Mouse (Mus musculus) heart, adult 8-10 months (tissue): ENCODE measurements around the gene Itgb7. TPM values are rescaled to one million over a fixed set of nuclear protein-coding genes. Genes with fewer than 3 reads are reported as not detected.

Experiments used
- DNase-seq: peaks from one replicate; pipeline ENCODE4 v3.0.0; 2022; ENCODE audit warnings: low spot score
- total RNA-seq, 4 experiments: library from RNA; stranded (reverse); gene quantifications; 2 replicates each; pipeline ENCODE4 v1.2.4; 2022

Gene Itgb7
- total RNA-seq, 4 experiments from 2014 or later: 0.82 to 3.2 (median 1.5) TPM

DNA sequence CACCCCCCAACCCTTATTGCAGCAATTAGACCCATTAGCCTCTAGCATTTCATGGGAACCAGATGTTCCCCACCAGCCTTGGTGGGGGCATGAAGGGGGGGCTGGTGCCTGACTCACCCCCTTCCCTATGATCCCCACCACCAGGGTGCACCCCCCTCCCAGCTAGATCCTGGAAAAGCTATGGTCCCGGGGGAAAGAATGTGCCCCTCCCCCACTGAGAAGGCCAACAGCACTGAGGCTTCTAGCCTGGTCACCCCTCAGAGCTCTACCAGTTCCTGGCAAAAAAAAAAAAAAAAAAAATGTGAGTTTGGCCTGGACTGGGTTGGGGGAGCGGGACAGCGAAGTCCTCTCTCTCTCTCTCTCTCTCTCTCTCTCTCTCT is 17.1 kb upstream of the Itgb7 start:
- no peak for DNase-seq

DNA sequence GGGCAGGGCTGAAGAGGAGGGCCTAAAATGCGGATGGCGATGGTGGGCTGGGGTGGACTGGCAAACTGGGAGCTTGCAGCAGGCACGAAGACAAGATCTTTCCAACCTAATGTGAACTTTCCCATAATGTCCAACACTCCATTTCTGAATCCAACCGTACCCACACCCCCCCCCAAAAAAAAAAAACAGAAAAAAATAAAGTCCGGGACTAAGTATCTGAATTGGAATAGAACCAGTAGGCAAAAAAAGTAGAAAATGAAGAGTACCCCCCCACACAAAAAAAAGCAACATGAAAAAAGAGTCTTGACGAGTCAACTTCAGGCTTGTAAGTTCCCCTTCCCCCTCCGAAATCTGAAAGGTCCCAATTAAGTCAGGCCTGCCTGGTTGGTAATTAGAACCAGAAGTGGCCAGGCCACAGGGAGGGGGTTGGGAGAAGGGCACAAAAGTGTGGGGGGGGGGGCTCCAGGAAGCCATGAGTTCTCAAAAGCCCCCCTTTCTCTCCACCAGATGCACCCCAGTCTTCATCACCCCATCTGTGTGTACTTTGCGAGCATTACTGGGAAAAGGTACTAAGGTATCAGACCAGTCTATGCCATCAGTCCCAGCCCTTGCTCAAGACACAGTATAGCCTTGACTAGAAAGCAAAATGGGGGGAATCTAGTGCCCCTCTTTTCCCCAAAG is 16.5 kb upstream of the Itgb7 start:
- DNase-seq: no peak

DNA sequence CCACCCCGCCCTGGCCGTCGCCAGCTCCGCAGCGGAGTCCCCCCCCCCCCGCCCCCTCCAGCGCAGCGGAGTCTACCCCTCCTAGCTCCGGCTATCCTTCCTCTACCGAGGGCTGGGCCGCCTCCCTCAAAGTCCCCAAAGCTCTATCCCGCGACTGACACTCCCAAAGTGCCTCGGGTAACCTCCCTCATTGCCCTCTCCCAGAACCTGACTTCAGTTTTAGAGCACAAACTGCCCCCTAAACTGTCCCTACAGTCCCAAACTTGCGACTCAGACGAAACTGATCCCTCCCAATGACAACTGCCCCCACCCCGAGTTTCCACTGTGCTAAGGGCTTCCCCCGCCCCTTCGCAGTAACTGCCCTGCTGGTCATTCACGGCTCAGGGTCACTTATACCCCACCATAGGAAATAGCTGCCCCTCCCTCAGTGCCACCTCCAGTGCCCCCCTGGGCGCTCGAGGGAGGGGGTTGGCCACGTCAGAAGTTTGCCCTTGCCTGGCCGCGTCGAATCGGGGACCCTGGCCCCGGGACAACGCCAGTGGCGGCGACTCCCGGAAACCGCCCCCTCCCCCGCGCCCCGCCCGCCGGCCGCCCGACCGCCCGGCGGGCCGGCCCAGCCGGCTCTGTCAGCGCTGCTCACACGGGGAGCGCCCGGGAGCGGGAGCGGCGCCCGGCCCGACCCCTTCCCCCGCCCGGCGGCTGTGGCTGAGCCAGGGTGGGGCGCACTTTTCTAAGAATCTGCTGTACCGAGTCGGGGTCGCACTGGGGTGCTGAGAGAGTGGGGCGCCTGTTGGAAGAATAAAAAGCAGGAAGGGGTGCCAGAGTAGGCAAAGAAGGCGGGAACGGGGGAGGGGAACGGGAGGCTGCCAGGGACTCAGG is 15.7 kb upstream of the Itgb7 start:
- DNase-seq: peak; percentile 85

DNA sequence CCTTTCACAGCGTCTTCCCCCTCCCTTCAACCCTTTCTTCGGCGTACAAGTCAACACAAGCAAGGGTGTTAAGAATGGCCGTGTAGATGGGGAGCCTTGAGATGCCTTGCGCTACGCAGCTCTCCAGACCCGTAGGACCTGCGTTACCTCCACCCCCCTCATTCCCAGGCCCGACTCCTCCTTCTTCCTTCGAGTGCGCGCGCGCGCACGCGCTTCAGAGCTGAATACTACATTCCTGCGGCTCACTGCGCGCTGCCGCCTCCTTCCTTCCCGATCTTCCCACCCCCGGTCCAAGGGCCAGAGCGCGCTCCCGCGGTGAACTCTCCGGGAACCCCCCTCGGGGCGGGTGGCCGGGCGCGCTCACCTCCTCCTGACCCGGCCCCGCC is 15.1 kb upstream of the Itgb7 start:
- DNase-seq: peak; percentile 95

DNA sequence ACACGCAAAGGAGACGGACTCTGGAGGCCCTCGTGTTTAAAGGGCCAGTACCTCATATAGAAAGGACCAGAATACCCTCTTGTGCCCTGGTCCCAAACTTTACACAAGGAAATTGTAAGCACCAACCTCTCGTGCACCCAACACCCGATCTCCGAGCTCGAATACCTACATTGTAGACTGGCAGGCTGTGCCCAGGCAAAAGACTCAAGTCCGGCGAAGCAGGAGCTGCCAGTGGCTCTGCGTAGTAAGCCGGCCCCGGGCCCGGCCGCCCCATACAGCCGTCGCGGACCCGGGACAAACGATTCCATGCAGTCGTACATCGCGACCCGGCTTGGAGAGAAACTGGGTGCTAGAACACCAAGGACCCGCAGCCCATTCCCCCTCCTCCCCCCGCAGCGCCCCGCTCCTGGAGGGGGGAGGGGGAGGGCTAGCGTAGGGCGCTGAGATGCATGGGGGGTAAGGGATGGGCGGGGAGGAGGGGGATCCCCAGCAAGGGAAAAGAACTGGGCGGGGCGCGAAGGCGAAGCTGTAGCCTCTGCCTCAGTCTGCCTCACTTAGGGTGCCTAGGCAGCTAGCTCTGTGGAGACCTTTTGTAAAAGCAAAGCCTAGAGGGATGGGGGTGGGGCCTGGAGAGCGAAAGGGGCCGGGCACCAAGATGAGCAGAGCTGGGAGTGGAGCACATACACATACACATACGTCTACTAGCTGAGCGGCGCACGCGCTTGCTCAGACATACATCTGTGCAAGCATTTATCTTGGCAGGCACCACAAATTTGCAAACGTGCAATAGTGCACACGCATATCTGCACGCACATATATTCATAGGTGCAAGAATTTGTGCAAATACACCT is 14.4 kb upstream of the Itgb7 start:
- DNase-seq: peak; percentile 77

DNA sequence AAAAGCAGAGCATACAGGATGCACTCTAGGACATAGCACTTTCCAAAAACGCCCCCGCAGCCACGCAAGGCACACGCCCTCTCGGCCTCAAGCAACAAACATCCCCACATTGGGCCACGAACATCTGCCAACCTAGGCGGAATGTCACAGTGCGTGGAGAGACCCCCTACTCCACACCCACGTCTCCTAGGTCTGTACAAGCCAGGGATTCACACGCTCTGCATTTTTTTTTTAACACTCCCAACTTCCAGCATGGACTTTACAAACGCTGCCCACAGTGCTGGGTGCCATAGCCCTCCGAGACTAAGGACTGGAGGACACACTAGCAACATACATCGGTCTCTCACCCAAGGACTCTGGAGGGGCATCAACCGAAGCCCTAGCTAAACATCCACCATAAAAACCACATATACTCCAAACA is 13.7 kb upstream of the Itgb7 start:
- DNase-seq: no peak

DNA sequence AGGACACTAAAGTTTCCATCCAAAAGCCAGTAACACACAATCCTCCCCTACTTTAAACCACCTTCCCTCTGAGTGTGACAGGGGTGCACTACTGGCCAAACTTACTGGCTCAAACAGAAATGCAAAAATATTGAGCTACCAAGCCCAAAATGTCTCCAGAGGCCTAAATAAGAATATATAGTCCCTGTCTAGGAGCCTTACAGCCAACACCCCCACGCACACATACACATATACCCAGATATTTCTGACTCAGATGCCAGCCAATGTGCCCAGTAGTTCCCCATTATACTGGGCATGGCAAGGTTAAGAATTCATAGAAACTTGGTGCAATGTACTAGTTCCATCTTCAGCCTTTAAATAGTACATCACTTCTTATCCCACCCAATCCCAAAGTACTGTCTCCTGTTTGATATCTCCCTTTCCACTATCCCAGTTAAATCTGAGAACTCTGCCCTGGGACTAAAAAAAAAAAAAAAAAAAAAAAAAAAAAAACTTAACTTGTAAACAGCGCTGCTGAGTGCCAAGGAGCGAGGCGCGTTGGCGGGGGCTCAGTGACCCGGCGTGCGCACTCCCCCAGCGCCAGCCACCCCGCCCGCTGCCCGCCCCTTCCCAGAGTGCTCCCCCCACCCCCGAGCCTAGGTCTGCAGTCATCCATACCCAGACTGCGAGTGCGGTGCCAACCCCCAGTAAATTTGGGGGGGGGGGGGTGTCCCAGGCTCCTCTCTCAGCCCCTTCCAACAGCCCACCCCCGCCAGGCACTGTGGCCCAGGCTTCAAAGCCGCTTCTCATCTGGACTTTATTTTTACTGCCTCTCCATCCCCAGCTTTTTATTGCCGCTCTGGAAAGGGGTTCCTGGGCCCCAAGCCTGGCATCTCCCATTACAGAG is 12.8 kb upstream of the Itgb7 start:
- DNase-seq: no peak

DNA sequence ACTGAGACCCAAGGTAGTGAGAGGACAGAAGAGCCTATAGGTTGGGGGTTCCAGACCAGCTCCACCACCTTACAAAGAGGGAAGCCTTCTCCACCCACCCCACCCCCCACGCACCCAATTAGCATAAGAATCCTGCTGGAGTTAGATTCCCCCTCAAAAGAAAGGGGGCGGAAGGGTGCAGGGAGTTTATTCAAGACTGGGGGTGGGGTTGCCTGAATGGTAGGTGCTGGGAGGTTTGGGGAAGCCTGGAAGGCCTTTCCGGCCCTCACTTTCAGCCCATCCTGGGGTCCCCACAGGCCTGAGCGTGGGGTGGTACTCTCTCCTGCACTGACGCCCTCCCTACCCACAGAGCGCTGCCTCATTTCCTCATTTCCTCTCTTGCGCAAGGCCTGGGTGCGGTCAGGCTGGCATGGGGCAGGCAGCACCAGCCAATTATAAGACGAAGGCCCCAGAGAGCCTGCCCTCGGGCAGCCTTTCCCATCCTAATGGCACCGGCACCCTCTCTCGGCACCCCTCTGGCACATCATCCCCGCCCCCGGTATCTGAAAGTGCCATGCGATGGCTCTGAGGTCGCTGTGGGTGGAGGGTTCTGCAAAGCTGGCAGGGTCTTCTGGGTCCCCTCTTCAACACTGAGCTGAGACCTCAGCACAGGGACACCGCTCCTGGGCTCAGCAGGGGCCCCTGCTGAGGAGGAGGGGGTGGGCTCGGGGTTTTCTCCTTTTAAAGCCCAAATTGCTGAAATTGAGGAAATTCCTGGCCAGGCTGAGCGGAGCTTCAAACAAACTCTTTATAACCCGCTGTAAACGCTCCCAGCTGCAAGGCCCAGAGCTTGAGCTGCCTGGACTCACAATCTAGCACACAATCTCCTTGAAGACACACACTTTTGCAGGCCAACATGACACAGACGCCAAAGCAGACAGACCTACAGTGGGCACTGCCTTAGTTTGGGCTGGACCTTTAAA is 11.8 kb upstream of the Itgb7 start:
- peak; percentile 76 for DNase-seq

DNA sequence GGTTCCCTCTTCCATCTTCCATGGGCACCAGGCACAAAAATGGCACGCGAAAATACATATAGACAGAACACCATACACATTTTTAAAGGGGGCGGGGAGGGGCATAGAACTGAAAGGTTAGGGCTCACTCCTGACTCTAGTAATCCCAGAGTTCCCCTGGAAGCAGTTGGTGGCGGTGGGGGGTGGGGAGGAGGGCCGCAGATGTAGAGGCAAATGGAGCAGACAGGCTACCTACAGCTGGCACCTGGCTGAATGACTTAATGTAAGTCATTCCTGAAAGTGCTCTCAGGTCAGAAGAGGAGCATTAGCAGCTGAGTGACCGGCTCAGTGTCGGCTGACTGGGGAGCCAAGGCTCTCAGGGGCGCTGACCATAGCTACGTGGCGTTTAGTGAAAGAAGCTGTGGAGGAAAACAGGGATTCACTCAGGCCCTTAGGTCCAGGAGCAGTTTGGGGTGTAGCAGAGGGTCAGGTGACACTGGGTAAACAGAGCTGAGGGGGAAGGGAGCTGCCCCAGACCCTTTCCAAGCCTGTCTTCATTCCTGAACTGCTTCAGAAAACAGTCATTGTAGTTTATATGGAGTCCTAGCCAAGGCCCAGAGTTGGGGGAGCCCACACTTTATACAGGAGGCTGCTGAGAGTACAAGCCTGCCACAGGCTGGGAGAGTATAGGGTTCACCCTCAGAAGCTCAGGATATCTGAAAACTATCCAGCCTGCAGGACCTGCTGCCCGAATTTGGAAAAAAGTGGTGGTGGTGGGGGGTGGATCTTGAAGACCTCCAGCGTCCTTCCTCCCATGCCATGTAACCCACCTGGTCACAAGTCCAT is 10.9 kb upstream of the Itgb7 start:
- no peak for DNase-seq

DNA sequence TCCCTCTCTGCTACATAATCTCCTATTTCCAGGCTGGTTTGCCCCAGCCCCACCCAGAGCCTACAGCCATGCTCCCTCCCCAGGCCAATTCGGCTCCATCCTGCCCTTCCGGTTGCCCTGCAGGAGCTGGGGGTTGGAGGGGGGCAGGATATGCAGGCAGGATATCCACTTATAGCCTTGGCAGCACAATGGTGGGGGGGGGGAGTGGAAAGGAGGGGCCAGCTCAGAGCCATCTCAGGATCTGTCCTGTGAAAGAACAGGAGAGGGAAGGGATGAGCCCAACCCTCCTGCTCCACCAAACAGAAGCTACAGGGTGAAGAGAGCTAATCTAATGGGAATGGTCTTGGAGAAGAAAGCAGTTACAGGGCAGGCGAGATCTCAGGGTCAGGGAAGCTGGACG is 8.9 kb upstream of the Itgb7 start:
- peak; percentile 61 for DNase-seq

DNA sequence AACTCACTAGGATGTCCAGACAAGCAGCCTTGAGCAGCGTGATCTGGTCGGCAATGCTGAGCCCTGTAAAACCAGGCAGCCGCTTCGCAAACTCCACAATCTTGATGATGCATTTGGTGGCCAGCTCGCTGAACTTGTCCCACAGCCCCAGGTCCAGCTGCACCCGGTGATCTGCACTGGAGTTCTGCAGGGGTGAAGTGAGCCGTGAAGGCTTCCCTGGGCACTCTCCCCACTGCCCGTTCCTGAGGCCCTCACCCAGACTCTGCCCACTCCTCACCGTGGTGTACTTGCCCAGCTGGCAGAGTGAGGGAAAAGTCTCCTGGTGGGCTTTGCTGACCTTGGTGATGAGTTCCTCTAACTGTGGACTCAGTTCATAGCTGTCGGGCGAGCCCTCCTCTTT is 8.1 kb upstream of the Itgb7 start:
- DNase-seq: no peak

DNA sequence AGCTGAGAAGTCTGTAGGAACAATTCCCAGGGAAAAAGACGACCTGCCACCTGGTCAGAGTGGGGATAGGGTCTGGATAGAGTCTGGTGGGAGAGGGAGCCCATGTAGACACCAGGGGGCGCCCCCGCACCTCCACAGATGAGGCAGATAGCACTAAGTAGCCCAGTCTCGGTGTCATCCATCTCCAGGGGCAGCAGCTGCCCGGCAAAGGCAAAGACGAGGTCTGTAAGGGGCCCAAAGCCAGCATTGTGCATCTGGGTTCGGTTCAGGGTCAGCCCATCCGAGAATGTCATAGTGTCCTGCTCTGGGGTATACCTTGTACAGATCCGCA is 7.5 kb upstream of the Itgb7 start:
- DNase-seq: peak; percentile 76

DNA sequence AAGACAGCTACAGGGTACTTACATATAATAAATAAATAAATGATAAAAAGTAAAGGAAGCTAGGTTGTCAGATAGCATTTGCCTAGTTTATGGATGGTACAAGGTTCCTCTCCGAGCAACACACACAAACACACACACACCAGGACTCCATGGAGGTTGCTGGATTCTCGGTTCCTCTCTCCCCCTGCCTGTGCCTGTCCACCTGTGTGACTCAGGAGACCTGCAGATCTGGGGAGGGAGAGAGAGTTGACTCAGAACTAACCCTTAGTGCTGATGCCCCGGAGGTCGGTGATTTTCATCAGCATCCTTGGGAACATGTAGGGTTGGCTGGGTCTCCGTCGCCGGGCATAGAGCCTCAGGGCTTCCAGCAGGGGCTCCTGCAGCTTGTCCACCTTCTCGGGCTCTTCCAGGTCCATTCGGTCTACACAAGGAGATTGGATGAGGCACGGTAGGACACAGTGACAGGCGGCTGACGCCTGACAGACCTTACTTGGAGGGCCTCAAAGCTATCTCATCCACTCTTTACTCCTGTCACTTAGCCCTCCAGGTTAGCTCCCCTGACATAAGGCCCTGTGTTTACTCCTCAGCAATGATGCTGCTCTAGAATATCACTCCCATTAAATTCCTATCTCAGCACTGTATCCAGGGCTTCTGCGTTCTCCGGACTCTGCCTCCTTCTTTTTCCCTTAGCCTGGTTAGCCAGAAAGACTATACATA is 7.0 kb upstream of the Itgb7 start:
- no peak for DNase-seq

DNA sequence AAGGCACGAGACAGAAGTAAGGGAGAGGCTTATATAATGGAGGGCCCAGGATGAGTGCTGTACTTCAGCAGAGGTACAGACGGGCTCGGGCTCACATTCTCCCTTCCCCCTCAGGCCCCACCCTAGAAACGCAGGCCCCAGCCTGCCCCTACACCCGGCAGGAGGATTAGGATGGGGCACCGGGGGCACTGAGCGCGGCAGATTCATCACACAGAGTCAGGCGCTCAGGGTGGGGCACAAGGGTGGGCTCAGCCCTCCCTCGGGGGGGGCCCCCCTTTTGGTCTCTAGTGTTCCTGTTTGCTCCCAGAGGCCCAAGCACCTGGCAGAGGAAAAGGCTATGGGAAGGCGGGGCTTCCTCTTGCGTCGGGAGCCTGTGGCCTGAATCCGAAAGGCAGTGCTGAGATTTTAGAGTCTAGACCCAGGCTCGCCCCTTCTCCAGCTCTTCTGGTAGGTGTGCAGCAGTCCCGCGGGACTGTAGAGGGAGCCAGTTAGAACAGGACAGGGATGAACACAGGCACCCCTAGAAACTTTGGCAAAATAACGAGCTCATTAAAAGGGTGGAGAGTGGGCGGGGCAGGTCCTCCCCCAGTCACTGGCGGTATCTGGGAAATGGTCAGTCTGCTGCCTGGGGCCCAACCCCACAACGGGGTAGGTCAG is 3.8 kb upstream of the Itgb7 start:
- DNase-seq: no peak

DNA sequence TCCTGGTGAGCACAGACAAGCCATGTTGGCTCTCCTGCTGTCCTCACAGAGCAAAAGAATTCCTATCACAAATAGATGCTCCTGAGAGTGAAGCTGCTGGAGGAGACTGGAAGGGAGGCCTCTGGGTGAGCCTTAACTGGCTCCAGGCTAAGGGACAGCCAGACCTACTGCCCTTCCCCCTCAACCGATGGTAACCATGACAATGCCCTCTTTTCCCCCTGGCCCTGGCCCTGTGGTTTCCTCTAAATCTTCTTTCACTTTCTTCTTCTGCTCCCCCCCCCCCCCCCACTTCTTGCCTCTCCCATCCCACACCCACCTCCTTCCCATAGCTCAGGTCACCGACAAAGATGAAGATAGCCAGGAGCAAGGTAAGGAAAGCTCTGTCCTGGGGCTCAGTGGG is 2.2 kb upstream of the Itgb7 start:
- no peak for DNase-seq

DNA sequence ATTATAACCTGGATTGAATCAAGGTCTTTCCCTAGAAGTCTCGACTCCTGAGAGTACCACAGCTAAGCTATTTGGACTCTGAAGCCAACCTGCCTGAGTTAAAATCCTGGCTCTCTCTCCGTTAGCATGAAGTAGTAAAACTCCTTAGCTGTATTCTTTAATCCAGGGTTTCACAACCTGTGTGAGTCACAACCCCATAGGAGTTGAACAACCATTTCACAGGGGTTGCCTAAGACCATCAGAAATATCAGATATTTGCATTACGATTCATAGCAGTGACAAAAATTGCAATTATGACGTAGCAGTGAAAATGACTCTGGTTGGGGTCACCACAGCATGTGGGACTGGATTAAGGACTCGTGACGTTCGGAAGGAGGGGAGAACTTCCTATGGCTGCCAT is 1.0 kb upstream of the Itgb7 start:
- DNase-seq: no peak

DNA sequence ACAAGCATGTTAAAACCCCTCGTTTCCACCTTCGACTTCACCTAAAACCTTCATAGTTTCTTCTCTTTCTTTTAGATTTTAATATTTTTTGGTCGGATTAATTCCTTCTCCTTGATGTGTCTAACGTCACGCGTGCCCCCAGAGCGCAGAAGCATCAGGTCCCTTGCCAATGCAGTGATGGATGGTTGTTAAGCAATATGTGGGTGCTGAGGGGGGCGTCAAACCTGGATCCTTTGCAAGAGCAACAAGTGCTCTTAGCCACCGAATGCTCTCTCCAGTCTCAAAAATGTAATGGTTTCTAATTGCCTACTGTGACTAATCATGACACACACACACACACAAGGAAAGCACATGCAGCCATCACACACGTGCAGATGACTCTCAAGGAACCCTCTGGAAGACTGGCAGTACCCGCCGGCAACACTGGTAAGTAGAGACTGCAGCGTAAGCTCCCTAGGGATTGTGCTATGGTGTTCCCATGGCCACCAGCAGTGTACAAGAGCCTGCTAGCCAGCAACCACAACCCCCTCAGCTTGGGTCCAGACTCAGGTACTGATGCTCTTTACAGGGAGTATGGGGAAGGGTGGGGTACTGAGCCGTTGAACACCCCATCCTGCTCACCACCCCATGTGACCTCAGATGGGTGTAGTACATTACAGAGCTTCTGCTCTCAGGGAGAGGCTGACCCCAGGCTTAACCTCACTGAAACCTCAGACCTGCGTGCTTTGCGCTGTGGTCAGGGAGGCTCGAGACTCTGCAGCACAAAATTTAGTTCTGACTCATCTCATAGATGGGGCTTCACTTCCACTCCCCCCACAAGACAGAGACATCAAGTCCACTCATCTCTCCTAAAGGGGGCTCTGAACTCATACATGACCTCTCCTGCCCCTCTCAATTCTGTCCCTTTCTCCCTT is 1.1 kb downstream of the Itgb7 start:
- no peak for DNase-seq
